Mouse (Mus musculus): ENCODE results near the gene B3galt2.

B3galt2 gene

GRCm38 (mm10) chr1:143702741-143703262 lies 62.3 kb downstream of the B3galt2 start, which contains the start of gene Cdc73:
Gene Cdc73, minus strand, starts transcription at chr1:143702893.
- peak; percentile 85 for DNase-seq (ENCODE audit: low spot score)
